Mouse (Mus musculus): ENCODE data around the gene Smim22. TPM values are rescaled to one million over a fixed set of nuclear protein-coding genes. Genes with fewer than 3 reads are reported as not detected.

Gene Smim22
- not detected in 4 replicates for total RNA-seq (2023)

GRCm38 (mm10) chr16:5007067-5007466 is at the start of gene Smim22:
TSS of gene Smim22 (plus strand) at chr16:5007288.

DNA sequence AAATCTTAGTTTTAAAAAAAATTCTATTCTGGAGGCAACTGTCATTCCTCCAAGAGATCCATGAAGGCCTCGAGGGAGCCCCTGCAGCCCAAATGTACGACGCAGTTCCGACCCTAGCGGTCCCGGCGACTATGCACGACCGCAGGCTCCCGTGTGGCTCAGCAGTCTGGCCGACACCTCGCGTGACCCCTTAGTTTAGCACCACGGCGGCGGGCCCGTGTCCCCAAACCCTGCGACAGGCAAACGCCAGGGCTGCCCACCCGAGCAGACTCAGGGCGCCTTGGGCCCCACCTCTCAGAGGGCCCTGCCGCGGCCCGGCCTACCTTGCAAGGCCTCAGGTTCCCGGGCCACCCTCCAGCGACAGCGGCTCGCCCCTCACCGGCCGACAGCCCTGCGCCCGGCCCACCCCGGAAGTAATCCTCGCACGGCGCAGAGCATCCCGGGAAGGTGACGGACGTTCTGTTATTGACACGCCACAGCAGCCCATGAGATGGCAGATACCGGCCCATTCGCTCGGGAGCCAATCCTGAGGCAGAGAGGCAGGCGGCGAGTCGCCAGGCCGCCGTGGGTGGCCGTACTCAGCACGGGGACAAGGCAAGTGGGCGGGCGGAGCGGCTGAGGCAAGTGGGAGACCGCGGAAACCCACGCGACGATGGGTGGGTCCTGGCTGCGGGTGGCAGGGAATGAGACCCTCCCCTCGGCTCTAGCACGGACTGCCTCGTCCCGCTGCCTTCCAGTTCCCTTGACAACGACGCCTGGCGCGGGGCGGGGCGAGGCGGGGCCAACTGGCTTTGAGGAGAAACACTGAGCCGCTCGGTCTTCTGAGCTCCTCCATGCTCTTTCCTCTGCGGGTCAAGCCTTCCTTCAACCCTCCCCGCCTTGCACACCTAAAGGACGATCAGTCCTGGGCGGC is 43.0 kb upstream of the Smim22 start, which contains the start of gene Anks3:
Anks3 (minus strand) TSS at position 409 of the 913 bp plus-strand sequence.

GRCm38 (mm10) chr16:4997553-4997952 is 9.5 kb upstream of the Smim22 start, which contains the start of gene Sept12:
TSS of gene Sept12 (minus strand) at chr16:4997852.

GRCm38 (mm10) chr16:5013054-5013838 is 6.2 kb downstream of the Smim22 start, which contains the start of gene Rogdi:
TSS of gene Rogdi (minus strand) at chr16:5013553.

GRCm38 (mm10) chr16:5049774-5050234 is 42.7 kb downstream of the Smim22 start, which contains the start of the genes Glyr1 and Ubn1:
TSS of gene Glyr1 (minus strand) at chr16:5049863.
TSS of gene Ubn1 (plus strand) at chr16:5050057.

Other genes starting within 250 kb of the Smim22 start
- 68.9 to 73.7 TPM (median 70.7 TPM) in 4 replicates for gene Cdip1, start 217.0 kb upstream of the Smim22 start, total RNA-seq (2023)
- not detected in 4 replicates for gene 4930562C15Rik, start 171.9 kb upstream of the Smim22 start, total RNA-seq (2023)
- gene Ubald1, start 127.0 kb upstream of the Smim22 start, total RNA-seq (2023), result 197 to 217 TPM (median 212 TPM) in 4 replicates
- gene Mgrn1, start 121.0 kb upstream of the Smim22 start, total RNA-seq (2023), result 144 to 166 TPM (median 161 TPM) in 4 replicates
- 42.4 to 49.5 TPM (median 47.0 TPM) in 4 replicates for gene Nudt16l1, start 68.5 kb upstream of the Smim22 start, total RNA-seq (2023)
- gene Anks3, start 43.1 kb upstream of the Smim22 start, total RNA-seq (2023), result 67.2 to 87.4 TPM (median 79.3 TPM) in 4 replicates
- gene Sept12, start 9.4 kb upstream of the Smim22 start, total RNA-seq (2023), result not detected in 4 replicates
- gene Rogdi, start 6.3 kb downstream of the Smim22 start, total RNA-seq (2023), result 110 to 116 TPM (median 114 TPM) in 4 replicates
- gene Glyr1, start 42.6 kb downstream of the Smim22 start, total RNA-seq (2023), result 150 to 162 TPM (median 157 TPM) in 4 replicates
- gene Ubn1, start 42.8 kb downstream of the Smim22 start, total RNA-seq (2023), result 98.8 to 107 TPM (median 104 TPM) in 4 replicates
- 6.2 to 8.1 TPM (median 7.2 TPM) in 4 replicates for gene Ppl, start 125.1 kb downstream of the Smim22 start, total RNA-seq (2023)
- gene Sec14l5, start 139.8 kb downstream of the Smim22 start, total RNA-seq (2023), result 0.24 TPM in 1 of 4 replicates, not detected in the others
- gene Nagpa, start 196.7 kb downstream of the Smim22 start, total RNA-seq (2023), result 24.2 to 32.2 TPM (median 26.9 TPM) in 4 replicates
- gene AU021092, start 215.0 kb downstream of the Smim22 start, total RNA-seq (2023), result not detected in 4 replicates
- 33.9 to 43.7 TPM (median 37.1 TPM) in 4 replicates for gene Alg1, start 226.3 kb downstream of the Smim22 start, total RNA-seq (2023)
- 16.3 to 22.8 TPM (median 17.3 TPM) in 4 replicates for gene Eef2kmt, start 248.7 kb downstream of the Smim22 start, total RNA-seq (2023)